Mouse (Mus musculus) bone marrow, adult 2 months (tissue): ENCODE measurements around the gene Nxpe2. TPM values are rescaled to one million over a fixed set of nuclear protein-coding genes. Genes with fewer than 3 reads are reported as not detected.
"Not testable (repeated sequence)": the region's sequence is repeated elsewhere in the genome, so short reads cannot be mapped to it uniquely, and the experiment has no call there.

Source experiments
- H3K27ac ChIP-seq: fragments of 200-500 bp; 2 replicates; pipeline ENCODE4 v1.5.1; 2012; ENCODE audit warnings: low read depth, mild to moderate bottlenecking, control low read depth, inconsistent platforms, low read length; ENCODE audit not compliant: control insufficient read depth, poor library complexity, insufficient read depth
- H3K4me1 ChIP-seq: fragments of 200-500 bp; 2 replicates; pipeline ENCODE4 v1.6.1; 2011; ENCODE audit warnings: low read length; ENCODE audit not compliant: control insufficient read depth, insufficient read depth
- H3K4me3 ChIP-seq: fragments of 200-500 bp; replicated peaks from 2 replicates; pipeline ENCODE3; 2011; ENCODE audit warnings: mild to moderate bottlenecking, low read depth, low read length, control low read depth; ENCODE audit not compliant: control insufficient read depth
- CTCF ChIP-seq: fragments of 200-500 bp; IDR thresholded peaks from 2 replicates; pipeline ENCODE4 v1.5.1; 2011; ENCODE audit warnings: low read length, control low read depth; ENCODE audit not compliant: control insufficient read depth, insufficient read depth
- POLR2A ChIP-seq: fragments of 200-500 bp; IDR thresholded peaks from 2 replicates; pipeline ENCODE4 v1.6.1; 2011; ENCODE audit warnings: low read depth, mild to moderate bottlenecking, control low read depth, low read length, borderline replicate concordance; ENCODE audit not compliant: control insufficient read depth
- WGBS: fragments of 180-500 bp; shearing (Covaris S2); methylation state at CpG from one replicate; pipeline ENCODE4 v1.1.7; 2018; 5-methylcytosine and 5-hydroxymethylcytosine counted together
- polyA plus RNA-seq: library from polyadenylated mRNA; stranded (reverse); fragments of >200 nt; gene quantifications from 2 replicates; pipeline ENCODE4 v1.2.4, GENCODE M21; 2011; ENCODE audit warnings: low replicate concordance; ENCODE audit not compliant: missing spikeins, insufficient read depth, insufficient read length

Gene Nxpe2
- polyA plus RNA-seq, 1 experiment: 81.3 TPM

DNA sequence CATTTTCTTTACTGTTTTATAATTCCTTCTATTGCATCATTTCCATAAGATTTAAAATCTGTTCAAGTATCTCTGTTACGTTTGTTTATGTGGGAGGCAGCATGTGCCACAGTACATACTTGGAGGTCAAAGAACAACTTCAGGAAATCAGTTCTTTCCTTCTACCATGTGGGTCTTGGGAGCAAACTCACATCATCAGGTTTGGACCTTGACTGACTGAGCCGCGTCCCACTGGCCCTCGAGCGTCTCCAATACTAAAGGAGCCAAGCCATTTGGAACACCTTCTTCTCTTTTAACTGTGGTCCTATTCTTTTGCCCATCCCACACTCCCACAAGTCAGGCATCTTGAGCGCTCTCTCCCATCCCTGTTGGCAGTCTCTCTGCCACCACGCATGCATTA lies 23.7 kb downstream of the Nxpe2 start:
- Histone ChIP-seq H3K4me3 (no peak overlapping the region), H3K27ac (no peak overlapping the region), H3K4me1 (0 out of 2 replicates have a peak, but pooled peaks cover 2% of the 10 kb centered on the region)
- 96% methylated on average over 7 of the region's 7 CpGs for WGBS
- no peak for TF ChIP-seq CTCF

DNA sequence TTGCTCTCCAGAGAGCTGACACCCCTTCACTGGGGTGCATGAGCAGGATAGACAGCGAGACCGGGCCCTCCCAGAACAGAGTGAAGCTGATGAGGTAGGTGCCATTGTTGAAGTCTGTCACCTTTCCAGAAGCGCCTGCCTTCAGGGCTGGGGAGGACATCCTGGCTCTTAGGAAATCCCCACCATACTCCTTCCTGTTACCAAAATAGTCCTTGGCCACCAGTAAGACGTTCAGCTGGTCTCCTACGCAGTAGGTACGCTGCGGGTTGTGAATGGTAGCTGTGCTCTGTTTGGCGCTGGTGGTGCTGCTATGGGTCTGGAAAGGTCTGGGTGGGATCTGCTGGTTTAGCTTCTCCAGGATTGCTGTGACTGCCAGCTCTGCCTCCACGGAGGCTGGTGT lies 26.9 kb downstream of the Nxpe2 start:
- Histone ChIP-seq H3K4me1 (0 out of 2 replicates have a peak, but pooled peaks cover 2% of the 10 kb centered on the region), H3K4me3 (no peak overlapping the region), H3K27ac (no peak overlapping the region; the same call in 1 of the 2 replicates)
- TF ChIP-seq CTCF (no peak), POLR2A (no peak)
- WGBS: 76% methylated on average over 9 of the region's 9 CpGs

DNA sequence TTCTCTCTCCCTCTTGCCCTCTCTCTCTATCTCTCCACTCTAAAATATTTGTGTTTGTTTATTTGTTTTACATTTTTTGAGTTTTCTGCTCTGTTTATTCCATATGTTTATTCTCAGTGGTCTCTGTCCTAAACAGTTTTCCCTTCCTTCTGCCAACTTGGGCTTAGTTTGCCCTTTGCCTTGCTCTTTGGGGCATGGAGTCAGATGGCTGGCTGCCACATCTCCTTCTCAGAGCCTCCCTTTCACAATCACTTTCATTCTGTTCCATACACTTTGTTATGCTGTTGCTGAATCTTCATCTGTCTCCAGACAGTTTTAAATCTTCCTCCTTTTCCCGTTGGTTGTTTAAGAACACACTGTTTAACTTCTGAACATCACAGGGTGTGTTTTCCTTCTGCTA lies 37.4 kb downstream of the Nxpe2 start:
- no peak overlapping the region for H3K4me3 ChIP-seq
- no peak overlapping the region for H3K27ac ChIP-seq
- WGBS: 81% methylated on average over 1 of the region's 1 CpGs
- TF ChIP-seq CTCF (no peak), POLR2A (no peak)
- H3K4me1 ChIP-seq: no peaks in the 10 kb centered on the region; the same call in 1 of the 2 replicates

GRCm38 (mm10) chr9:48314194-48314593 lies 39.1 kb downstream of the Nxpe2 start:
- H3K4me3 ChIP-seq: no peak overlapping the region
- no peaks in the 10 kb centered on the region for H3K4me1 ChIP-seq
- H3K27ac ChIP-seq: no peak overlapping the region
- 77% methylated on average over 3 of the region's 3 CpGs for WGBS
- no peak for TF ChIP-seq CTCF
- TF ChIP-seq POLR2A: no peak

DNA sequence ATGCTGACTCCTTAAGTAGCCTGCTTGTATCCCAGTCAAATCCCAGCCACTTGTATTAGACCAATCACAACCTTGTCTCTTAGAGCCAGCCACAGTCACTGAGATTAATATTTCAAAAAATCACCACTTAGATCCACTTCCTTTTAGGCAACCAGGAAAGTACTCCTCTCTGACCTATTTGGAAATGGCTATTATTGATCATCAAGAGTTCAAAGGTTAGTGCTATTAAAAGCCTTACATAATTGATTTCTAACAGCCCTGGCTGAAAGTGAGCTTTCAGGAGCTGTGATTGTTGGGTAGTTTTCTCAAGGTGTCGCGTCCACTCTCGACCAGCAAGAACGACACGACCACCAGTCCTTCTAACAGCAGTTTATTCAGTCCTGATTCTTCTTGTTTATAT lies 42.0 kb downstream of the Nxpe2 start:
- no peak for TF ChIP-seq CTCF
- no peak for TF ChIP-seq POLR2A
- 84% methylated on average over 5 of the region's 5 CpGs for WGBS
- Histone ChIP-seq H3K27ac (no peak overlapping the region), H3K4me3 (no peak overlapping the region), H3K4me1 (no peaks in the 10 kb centered on the region)

GRCm38 (mm10) chr9:48303564-48303963 lies 49.7 kb downstream of the Nxpe2 start:
- WGBS: 83% methylated on average over 5 of the region's 5 CpGs
- H3K4me1 ChIP-seq, H3K4me3 ChIP-seq, H3K27ac ChIP-seq: not testable (repeated sequence)

- Histone ChIP-seq H3K27ac (no peak overlapping the region), H3K4me1 (no peaks in the 10 kb centered on the region), H3K4me3 (no peak overlapping the region)
- TF ChIP-seq CTCF (no peak), POLR2A (no peak)
- WGBS: 83% methylated on average over 7 of the region's 7 CpGs
Measured at GRCm38 (mm10) chr9:48298983-48299382, 54.3 kb downstream of the Nxpe2 start.

- 34% methylated on average over 2 of the region's 2 CpGs for WGBS
- Histone ChIP-seq H3K4me1 (no peaks in the 10 kb centered on the region), H3K4me3 (no peak overlapping the region), H3K27ac (no peak overlapping the region)
- TF ChIP-seq CTCF (no peak), POLR2A (no peak)
Measured at GRCm38 (mm10) chr9:48294754-48295153, 58.5 kb downstream of the Nxpe2 start.

GRCm38 (mm10) chr9:48290281-48290680 lies 63.0 kb downstream of the Nxpe2 start:
- TF ChIP-seq POLR2A (no peak), CTCF (no peak)
- Histone ChIP-seq H3K4me1 (no peaks in the 10 kb centered on the region), H3K27ac (no peak overlapping the region), H3K4me3 (no peak overlapping the region)
- WGBS: 67% methylated on average over 1 of the region's 1 CpGs
